Mouse (Mus musculus): ENCODE data around the gene Fcrlb. TPM values are rescaled to one million over a fixed set of nuclear protein-coding genes. Genes with fewer than 3 reads are reported as not detected.

The Fcrlb gene
- polyA plus RNA-seq, 1 experiment, result not detected

DNA sequence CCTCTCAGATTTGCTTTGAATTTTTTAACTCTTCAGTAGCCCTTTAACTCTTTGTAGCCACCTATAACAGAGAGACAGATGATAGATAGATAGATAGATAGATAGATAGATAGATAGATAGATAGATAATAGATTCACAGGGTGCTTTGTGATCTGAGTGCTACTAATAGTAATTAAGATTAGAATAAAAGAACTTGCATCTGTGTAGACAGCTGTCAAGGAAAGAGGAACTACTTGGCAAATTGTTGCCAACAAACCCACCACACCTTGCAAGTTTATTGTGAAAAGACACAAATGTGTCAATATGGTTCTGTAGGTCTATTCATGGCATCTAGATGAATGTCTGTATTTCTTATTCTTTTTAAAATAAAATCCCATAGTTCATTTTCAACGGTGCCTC, 21.2 kb upstream of the Fcrlb start:
- H3K4me3 ChIP-seq (ENCODE audit: insufficient read depth, low read length), result no peak overlapping the region
- H3K27ac ChIP-seq (ENCODE audit: insufficient read depth, low read length), result no peak overlapping the region
- TF ChIP-seq CTCF (IDR thresholded peaks at IDR 0.05; ENCODE audit: borderline replicate concordance, insufficient read depth, low read length), result no peak
- TF ChIP-seq POLR2A (IDR thresholded peaks at IDR 0.05; ENCODE audit: low read depth, low read length), result no peak
- no peaks in the 10 kb centered on the region for H3K4me1 ChIP-seq (ENCODE audit: control insufficient read depth, insufficient read depth, low read length)

DNA sequence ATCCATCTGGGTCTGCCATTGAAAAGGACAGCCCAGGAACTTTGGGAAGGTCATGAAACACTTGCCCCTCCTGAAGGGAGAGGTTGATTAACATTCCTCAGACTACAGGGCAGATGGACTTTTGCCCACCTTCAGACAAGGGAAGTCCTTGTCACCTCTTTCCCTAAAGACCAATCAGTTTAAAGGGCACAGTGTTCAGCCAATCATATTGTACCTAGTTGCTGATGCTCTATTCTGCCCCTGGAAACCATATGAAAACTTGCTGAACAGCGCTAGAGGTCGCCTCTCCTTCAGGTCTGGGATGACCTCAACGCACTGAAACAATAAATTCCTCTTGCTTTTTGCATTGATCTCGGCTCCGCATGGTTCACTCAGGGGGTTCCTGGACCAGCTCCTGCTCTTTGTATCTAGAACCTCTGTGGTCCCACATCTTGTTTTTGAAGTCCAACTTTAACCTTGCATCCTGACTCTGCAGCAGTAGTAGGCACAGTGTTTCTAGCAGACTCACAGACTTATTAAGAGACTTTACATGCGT, 20.7 kb upstream of the Fcrlb start:
- Histone ChIP-seq H3K27ac (ENCODE audit: insufficient read depth, low read length) (no peak overlapping the region), H3K4me1 (ENCODE audit: control insufficient read depth, insufficient read depth, low read length) (no peaks in the 10 kb centered on the region), H3K4me3 (ENCODE audit: insufficient read depth, low read length) (no peak overlapping the region)
- no peak for TF ChIP-seq POLR2A (IDR thresholded peaks at IDR 0.05; ENCODE audit: low read depth, low read length)
- TF ChIP-seq CTCF (IDR thresholded peaks at IDR 0.05; ENCODE audit: borderline replicate concordance, insufficient read depth, low read length), result no peak

DNA sequence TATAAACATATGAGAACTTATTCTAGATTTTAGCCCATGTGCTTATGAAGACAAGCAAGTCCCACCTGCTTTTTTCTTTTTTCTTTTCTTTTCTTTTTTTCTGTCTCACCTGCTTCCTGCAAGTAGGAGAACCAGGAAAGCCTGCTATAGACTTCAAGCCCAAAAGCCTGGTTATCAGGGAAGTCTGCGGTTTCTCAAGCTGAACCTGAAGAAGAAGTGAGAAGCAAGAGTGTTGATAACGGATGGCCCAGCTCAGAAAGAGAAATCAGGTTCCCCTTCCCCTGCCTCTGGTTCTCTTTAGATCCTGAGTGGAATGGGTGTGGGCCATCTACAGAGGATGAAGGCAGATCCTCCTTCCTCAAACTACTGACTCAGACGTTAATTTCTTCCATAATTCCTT, 19.3 kb upstream of the Fcrlb start:
- TF ChIP-seq CTCF (IDR thresholded peaks at IDR 0.05; ENCODE audit: borderline replicate concordance, insufficient read depth, low read length) (no peak), POLR2A (IDR thresholded peaks at IDR 0.05; ENCODE audit: low read depth, low read length) (no peak)
- no peak overlapping the region for H3K4me3 ChIP-seq (ENCODE audit: insufficient read depth, low read length)
- H3K27ac ChIP-seq (ENCODE audit: insufficient read depth, low read length), result no peak overlapping the region
- H3K4me1 ChIP-seq (ENCODE audit: control insufficient read depth, insufficient read depth, low read length), result no peaks in the 10 kb centered on the region

DNA sequence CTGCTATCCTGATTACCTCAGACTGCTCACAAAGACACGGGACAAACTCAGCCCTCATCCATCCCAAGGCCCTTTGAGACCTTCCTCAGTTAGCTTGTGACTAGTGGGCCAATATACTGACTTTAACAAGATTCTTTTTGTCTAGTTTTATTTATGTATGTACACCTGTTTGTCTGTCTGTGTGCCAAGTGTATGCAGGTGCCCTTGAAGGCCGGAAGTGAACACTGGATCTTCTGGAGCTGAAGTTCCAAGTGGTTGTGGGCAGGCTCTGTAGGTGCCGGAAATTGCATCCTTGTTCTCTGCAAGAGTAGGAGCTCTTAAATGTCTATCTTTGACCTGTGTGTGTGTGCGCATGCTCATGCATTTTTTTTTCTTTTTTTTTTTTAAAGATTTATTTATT, 16.5 kb upstream of the Fcrlb start:
- H3K27ac ChIP-seq (ENCODE audit: insufficient read depth, low read length), result no peak overlapping the region
- no peaks in the 10 kb centered on the region for H3K4me1 ChIP-seq (ENCODE audit: control insufficient read depth, insufficient read depth, low read length)
- TF ChIP-seq CTCF (IDR thresholded peaks at IDR 0.05; ENCODE audit: borderline replicate concordance, insufficient read depth, low read length), result no peak
- TF ChIP-seq POLR2A (IDR thresholded peaks at IDR 0.05; ENCODE audit: low read depth, low read length), result no peak
- no peak overlapping the region for H3K4me3 ChIP-seq (ENCODE audit: insufficient read depth, low read length)

DNA sequence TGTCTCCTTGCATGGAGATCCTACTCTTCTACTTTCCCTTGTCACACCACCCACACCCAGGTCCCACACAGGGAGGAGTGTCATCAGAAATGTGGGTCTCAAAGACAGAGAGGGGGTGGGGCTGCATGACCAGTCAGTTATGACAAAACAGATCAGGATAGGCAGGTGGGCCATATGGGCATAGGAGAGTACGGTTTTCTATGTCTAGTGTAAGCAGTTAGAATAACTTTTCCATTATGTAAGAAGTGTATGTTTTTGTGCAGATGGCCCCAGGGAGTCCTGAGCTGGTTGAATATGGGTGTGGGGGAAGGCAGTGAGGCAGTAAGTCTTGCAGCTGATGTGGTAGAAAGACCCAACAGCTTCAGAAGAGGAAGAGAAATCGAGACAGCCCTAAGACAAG, 15.7 kb upstream of the Fcrlb start:
- Histone ChIP-seq H3K27ac (ENCODE audit: insufficient read depth, low read length) (no peak overlapping the region), H3K4me3 (ENCODE audit: insufficient read depth, low read length) (no peak overlapping the region), H3K4me1 (ENCODE audit: control insufficient read depth, insufficient read depth, low read length) (no peaks in the 10 kb centered on the region)
- TF ChIP-seq CTCF (IDR thresholded peaks at IDR 0.05; ENCODE audit: borderline replicate concordance, insufficient read depth, low read length) (no peak), POLR2A (IDR thresholded peaks at IDR 0.05; ENCODE audit: low read depth, low read length) (no peak)

DNA sequence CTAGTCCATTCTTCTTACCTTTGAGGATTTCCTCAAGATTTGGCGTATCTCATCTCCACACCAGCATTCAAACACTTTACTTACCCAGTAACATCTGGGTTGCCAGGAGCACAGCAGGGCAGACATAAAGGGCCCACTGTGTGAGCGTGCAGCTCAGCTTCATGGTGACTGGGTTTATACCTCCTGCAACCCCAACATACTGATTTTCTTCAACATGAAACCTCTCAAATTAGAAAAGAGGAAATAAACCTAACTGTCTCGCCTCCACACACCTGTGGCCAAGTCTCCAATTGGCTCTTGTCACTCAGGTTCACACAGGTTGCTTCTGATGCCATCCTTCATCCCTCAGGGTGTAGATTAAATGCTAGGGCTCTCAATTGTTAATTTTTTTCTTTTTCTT, 14.6 kb upstream of the Fcrlb start, which contains the start of gene Fcrla:
Fcrla (minus strand) TSS at position 206 of the 400 bp plus-strand sequence.
- Histone ChIP-seq H3K4me3 (ENCODE audit: insufficient read depth, low read length) (no peak within 1 kb of the TSS), H3K27ac (ENCODE audit: insufficient read depth, low read length) (no peak within 1 kb of the TSS), H3K4me1 (ENCODE audit: control insufficient read depth, insufficient read depth, low read length) (no peaks in the 10 kb centered on the region)
- no peak for TF ChIP-seq CTCF (IDR thresholded peaks at IDR 0.05; ENCODE audit: borderline replicate concordance, insufficient read depth, low read length)
- TF ChIP-seq POLR2A (IDR thresholded peaks at IDR 0.05; ENCODE audit: low read depth, low read length), result no peak

DNA sequence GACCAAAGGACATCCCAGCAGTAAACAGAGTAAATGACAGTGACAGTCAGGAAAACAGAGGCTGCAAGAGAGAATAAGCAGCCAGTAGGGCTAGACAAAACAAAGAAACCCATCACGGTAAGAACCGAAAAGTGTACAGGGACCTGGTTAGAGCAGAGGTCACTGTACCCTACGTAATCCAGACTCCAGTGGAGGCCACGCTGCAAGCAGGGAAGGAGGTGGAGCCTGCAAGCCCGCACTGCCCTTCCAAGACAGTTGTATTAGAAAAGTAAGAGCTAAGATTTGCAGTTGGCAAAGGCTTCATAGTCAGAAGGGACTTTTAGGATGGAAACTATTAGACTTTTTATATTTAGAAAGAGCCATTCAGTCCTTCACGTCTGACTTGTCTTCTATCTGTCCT, 14.2 kb upstream of the Fcrlb start:
- H3K4me1 ChIP-seq (ENCODE audit: control insufficient read depth, insufficient read depth, low read length), result no peaks in the 10 kb centered on the region
- H3K27ac ChIP-seq (ENCODE audit: insufficient read depth, low read length), result no peak overlapping the region
- TF ChIP-seq CTCF (IDR thresholded peaks at IDR 0.05; ENCODE audit: borderline replicate concordance, insufficient read depth, low read length) (no peak), POLR2A (IDR thresholded peaks at IDR 0.05; ENCODE audit: low read depth, low read length) (no peak)
- no peak overlapping the region for H3K4me3 ChIP-seq (ENCODE audit: insufficient read depth, low read length)

DNA sequence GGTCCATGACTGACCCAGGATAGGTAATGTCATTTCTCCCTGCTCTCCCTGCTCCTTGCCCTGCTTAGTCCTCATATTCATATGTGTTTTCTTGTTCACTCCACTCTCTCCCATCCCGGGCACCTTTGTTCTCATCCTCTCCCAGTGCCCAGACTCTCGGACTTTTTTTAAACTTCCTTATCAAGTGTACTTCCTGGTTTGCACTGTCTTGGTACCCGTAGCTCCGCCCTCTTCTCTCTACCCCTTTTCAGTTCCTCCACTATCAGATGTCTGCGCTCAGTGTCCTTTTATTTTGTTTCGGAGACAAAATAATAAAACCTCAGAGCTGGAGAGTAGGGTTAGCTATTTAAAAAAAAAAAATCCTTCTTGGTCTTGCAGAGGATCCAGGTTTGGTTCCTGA, 11.7 kb upstream of the Fcrlb start:
- Histone ChIP-seq H3K27ac (ENCODE audit: insufficient read depth, low read length) (no peak overlapping the region), H3K4me1 (ENCODE audit: control insufficient read depth, insufficient read depth, low read length) (no peaks in the 10 kb centered on the region), H3K4me3 (ENCODE audit: insufficient read depth, low read length) (no peak overlapping the region)
- TF ChIP-seq POLR2A (IDR thresholded peaks at IDR 0.05; ENCODE audit: low read depth, low read length), result no peak
- no peak for TF ChIP-seq CTCF (IDR thresholded peaks at IDR 0.05; ENCODE audit: borderline replicate concordance, insufficient read depth, low read length)

DNA sequence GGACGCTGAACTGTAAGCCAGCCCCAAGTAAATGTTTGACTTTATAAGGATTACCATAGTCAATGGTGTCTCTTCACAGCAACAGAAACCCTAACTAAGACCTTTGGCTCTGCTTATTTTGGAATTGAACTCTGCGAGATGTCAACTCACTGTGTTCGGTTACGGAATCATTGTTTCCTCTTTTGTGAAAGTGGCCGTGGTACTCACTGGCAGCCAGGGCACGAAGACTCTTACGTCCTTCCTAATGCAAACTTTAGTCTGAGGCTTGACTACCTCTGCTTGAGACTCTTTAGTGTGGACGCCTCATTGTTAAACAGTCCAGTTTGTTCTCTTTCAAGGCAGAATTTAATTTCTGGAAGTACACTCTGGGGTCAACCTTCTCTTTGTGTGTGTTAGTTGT, 6.6 kb upstream of the Fcrlb start:
- H3K4me1 ChIP-seq (ENCODE audit: control insufficient read depth, insufficient read depth, low read length), result no peaks in the 10 kb centered on the region
- no peak overlapping the region for H3K4me3 ChIP-seq (ENCODE audit: insufficient read depth, low read length)
- no peak overlapping the region for H3K27ac ChIP-seq (ENCODE audit: insufficient read depth, low read length)
- no peak for TF ChIP-seq POLR2A (IDR thresholded peaks at IDR 0.05; ENCODE audit: low read depth, low read length)
- TF ChIP-seq CTCF (IDR thresholded peaks at IDR 0.05; ENCODE audit: borderline replicate concordance, insufficient read depth, low read length), result no peak

DNA sequence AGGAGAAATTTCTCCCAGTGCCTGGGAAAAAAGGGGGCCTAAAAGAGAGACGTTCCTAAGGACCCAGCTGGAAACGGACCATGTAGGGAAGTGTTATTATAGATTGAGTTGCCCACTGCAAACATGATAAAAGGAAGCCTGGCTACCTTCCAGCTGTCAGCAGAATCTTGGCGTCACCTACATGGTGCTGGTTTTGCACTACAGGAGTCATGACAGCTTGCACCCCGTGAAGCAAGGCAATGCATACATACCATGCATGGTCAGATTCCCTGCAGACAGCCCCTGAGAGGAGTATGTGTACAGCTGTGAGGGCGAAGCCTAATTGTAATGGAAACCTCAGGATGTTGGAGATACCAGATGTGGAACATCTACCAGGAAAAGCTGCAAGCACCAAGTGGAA, 2.9 kb upstream of the Fcrlb start:
- Histone ChIP-seq H3K4me1 (ENCODE audit: control insufficient read depth, insufficient read depth, low read length) (no peaks in the 10 kb centered on the region), H3K27ac (ENCODE audit: insufficient read depth, low read length) (no peak overlapping the region), H3K4me3 (ENCODE audit: insufficient read depth, low read length) (no peak overlapping the region)
- TF ChIP-seq POLR2A (IDR thresholded peaks at IDR 0.05; ENCODE audit: low read depth, low read length) (no peak), CTCF (IDR thresholded peaks at IDR 0.05; ENCODE audit: borderline replicate concordance, insufficient read depth, low read length) (no peak)

Measured in embryonic fibroblast, embryonic 13.5 days (primary cell).